Mouse (Mus musculus): ENCODE measurements around the gene Alpl.

- TF ChIP-seq GATA1 (IDR thresholded peaks at IDR 0.05; ENCODE audit: borderline replicate concordance, low read length) (no peak), FLI1 (IDR thresholded peaks at IDR 0.05; ENCODE audit: low read length) (no peak)
Observed at GRCm38 (mm10) chr4:137753199-137753598, 43.0 kb downstream of the Alpl start.

Data from megakaryocyte, embryonic 14.5 days (primary cell).